Mouse (Mus musculus): ENCODE measurements around the gene Kcnn1.

Kcnn1 gene

DNA sequence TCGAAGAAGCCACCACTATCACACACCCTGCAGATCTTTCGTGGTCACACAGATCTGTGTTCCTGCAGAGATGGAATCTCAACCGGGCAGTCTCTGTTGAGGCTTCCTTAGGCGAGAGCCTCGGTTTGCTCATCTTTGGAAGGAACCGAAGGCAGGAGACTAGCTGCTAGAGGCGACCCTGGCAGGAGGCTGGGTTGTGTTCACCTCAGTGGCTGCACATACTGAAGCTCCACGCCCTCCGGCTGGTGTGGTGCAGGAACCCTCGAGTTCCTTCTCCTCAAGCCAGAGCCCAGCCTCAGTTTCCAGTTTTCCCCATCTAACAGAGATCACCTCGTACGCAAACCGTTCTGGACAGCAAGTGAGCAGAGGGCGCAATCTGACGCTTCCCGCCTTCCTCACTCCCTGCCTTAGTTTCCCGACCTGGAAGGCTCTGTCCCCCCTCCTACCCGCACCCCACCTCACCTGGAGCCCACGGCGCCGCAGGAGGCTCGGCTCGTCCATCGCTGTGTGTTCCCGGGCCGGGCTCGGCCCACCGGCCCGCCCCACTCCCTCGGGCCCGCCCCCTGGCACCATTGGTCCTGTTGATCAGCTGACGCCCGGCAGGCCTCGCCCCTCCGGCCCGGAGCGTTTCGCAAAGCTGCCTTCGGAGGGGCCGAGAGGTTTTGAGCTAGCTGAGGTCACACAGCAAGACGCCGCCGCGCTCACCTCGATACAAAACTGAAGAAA, 58.4 kb downstream of the Kcnn1 start, which contains the start of gene Mast3:
Gene Mast3 (minus strand): TSS at position 574 of the 726 bp plus-strand sequence.
- in situ Hi-C loops (cut with MboI; ENCODE audit: low pct_unique_long_range_greater_than_20kb in 1 of 2, low sequenced_read_pairs in 2 of 2, unreplicated experiment in 1 of 2) = no loop called here

DNA sequence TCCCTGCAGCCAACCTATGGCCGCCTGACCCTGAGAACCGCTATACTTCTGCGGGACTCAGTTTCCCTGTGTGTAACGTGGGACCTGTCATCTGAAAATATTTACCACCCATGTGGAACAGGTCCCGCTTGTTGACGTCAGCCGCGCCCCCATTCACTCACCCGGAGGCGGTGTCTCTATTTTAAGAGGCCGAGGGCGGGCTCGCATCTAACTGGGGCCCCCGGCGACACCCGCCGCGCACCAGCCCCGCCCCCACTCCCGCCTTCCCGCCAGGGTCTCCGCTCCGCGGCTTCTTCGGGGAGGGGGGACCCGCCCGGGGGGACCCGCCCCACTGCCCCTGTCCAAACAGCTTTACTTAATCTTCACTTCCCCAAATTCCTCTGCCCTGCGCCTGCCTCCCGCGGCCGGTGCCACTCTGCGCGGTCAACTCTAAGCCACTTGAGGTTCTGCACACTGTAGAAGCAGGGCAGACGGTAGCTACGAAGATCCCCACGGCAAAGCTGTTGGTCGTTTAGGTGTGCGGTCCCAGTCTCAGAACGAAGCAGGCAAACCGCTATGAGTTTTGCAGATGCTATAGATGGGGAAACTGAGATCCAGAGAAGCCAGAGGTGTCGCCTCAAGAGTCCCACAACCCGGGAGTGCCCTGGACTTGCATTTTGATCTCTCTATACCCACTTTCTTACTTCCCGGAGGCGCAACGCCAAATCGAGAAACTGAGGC, 59.1 kb downstream of the Kcnn1 start:
- in situ Hi-C loops (cut with MboI; ENCODE audit: low pct_unique_long_range_greater_than_20kb in 1 of 2, low sequenced_read_pairs in 2 of 2, unreplicated experiment in 1 of 2) = no loop called here

DNA sequence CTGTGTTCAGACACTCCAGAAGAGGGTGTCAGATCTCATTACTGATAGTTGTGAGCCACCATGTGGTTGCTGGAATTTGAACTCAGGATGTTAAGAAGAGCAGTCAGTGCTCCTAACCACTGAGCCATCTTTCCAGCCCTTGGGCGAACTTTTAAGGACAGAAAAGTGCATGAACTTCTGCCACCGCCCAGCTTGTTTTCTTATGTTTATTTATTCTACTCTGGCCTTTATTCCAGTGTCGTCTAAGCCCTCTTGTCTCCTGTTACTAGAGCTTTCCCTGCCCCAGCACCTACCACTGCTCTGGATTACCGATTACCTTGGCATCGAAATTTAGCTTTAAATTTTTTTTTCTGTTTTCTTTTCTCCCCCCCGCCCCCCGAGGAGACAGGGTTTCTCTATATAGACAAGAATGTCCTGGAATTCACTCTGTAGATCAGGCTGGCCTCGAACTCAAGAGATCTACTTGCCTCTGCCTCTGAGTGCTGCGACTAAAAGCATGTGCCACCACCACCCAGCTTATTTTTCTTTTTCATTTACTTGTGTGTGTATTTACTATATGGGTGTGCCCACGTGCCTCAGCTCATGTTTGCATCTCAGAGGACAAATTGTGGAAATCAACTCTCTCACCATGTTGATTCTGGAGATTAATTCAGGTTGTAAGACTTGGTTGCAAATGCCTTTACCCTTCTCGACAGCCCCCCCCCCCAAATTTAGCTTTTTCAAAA, 60.1 kb downstream of the Kcnn1 start:
- in situ Hi-C loops (cut with MboI; ENCODE audit: low pct_unique_long_range_greater_than_20kb in 1 of 2, low sequenced_read_pairs in 2 of 2, unreplicated experiment in 1 of 2) = no loop called here

DNA sequence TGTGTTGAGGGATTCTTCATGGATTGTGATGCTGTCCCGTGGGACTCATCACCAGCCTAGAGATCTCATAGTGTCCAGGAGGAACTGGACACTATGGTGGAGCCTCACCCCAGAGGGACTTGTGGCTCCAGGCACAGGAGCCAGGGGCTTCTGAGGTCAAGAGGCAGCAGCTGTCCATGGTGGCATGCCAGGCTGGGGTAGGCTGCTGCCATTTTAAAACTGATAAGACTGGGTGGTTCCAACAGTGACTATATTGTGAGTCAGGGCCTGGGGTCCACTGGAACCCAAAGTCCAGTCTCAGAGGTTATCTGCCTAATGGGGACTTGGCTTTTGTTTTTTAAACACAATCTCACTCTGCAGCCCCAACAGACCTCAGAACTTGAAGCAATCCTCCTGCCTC, 61.2 kb downstream of the Kcnn1 start:
- in situ Hi-C loops (cut with MboI; ENCODE audit: low pct_unique_long_range_greater_than_20kb in 1 of 2, low sequenced_read_pairs in 2 of 2, unreplicated experiment in 1 of 2) = no loop called here

DNA sequence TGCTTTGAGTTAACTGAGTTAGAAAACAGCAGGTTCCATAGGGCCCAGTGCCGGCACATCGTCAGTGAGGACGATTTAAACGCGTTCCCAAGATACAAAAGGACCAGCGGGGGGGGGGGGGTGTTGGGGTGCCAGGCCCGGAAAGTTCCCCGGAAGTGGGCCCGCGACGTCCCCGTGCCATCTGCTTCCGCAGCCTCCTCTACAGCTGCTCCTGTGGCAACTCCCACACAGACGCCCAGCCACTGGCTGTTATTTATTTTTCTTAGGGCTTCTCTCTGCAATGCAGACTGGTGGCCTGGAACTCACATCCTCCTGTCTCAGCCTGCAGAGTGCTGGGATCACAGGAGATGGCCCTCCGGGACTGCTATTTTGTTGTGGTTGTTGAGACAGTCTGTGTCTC, 61.9 kb downstream of the Kcnn1 start:
- in situ Hi-C loops (cut with MboI; ENCODE audit: low pct_unique_long_range_greater_than_20kb in 1 of 2, low sequenced_read_pairs in 2 of 2, unreplicated experiment in 1 of 2) = no loop called here

DNA sequence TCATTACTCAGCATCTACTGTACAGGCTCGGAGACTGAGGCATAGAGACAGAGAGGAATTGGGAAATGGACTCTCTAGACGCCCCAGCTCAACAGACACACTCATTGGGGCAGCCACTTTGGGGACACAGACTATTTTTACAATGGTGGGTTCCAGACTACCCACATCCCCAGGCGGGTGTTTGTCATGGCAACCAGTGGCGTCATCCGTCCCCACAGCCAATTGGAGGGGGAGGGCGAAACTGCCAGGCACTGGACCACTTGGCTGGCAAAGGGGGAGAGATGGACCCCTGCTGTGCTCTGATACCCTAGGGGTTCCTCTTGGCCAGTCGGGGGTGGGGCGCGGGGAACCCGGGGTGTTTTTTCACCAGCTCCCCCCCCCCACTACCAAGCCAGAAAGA, 62.4 kb downstream of the Kcnn1 start:
- in situ Hi-C loops (cut with MboI; ENCODE audit: low pct_unique_long_range_greater_than_20kb in 1 of 2, low sequenced_read_pairs in 2 of 2, unreplicated experiment in 1 of 2) = no loop called here

DNA sequence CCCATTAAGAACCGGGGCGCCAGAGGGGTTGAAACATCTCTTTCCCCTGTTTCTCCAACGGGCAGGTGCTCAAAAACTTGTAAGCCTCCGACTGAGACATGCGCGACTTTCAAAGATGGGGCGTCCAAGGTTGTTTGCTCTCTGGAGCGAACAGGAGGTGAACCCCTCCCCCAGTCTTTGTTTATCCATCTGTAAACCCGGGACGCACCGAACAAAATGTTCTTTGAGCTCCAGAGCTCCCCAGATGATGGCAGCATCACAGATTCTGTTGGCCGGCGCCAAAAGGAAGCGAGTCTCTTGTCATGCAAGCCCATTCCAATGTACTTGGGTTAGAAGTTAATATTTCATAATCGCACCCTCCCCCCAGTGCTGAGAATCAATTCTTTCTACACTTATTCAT, 64.8 kb downstream of the Kcnn1 start:
- in situ Hi-C loops (cut with MboI; ENCODE audit: low pct_unique_long_range_greater_than_20kb in 1 of 2, low sequenced_read_pairs in 2 of 2, unreplicated experiment in 1 of 2) = no loop called here

DNA sequence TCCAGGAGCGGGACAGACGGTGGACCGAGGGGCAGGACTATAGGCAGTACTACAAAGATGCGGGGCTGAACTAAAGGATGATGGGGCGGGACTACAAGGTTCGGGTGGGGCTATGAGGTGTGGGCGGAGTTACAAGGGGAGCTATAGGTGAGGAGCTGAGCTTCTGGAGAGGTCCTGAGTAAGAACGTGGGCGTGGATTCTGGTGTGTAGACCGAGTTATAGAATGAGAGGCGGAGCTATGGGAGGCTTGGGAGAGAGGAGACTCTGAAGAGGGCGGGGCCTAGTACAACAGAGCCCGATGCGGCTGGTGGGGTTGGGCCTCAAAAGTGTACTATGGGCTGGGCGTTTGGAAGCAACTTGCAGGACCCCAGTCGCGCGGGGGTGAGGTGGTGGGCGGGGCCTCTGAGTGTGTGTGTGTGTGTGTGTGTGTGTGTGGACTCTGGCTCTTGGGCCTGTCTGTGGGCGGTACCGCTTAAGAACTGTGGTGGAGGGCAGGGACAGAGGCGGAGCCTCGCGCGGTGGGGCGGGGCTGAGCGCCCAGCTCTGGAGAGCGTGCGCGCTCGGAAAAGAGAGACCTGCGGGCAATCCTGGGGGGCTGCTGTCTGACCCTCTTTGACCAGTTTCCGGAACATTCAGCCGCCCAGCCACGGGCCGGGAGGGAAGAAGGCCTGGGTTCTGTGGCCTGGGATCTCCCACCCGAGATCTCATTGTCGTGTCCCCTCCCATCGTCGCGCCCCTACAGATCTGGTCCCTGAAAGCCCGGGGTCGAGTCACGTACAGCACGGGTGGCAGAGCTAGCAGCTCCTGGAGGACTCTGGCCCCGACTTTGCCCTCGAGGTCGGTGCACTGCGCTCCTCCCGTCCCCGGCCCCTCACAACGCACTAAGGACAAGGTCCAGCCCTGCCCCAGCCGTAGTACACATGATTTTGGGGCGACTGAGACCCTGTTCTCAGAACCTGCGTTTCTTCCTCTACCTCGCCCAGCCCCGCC, 65.7 kb downstream of the Kcnn1 start:
- in situ Hi-C loops (cut with MboI; ENCODE audit: low pct_unique_long_range_greater_than_20kb in 1 of 2, low sequenced_read_pairs in 2 of 2, unreplicated experiment in 1 of 2) = no loop called here

DNA sequence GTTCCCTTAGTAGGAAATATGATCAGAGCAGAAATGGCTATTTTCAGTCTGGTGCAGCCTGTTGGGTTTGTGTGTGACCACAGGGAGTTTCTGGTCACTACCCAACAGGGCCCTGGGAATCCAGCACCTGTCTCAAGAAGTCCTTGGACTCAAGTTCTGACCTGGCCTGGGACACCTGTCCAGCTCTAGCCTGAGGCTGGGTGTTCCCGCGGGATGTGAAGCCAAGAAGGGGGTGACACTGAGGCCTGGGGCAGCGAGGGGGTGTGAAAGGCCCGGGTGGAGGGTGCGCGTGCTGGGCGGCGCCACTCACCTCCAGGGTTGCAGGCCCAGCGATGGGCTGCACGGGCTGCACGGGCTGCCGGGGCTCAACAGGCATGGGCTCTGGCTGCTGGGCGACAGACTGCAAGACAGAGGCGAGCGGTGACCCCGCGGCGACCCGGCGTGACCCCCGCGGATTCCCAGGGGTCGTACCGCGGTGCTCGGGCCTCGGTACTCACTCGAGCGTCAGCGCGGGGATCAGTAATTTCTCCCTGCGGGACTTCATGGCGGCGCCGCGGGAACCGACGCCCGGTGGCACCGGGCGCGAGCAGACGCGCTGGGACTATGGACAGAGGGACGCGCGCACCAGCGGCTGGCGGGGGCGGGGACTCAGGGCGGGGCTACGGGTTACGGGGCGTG, 66.5 kb downstream of the Kcnn1 start:
- in situ Hi-C loops (cut with MboI; ENCODE audit: low pct_unique_long_range_greater_than_20kb in 1 of 2, low sequenced_read_pairs in 2 of 2, unreplicated experiment in 1 of 2) = no loop called here

DNA sequence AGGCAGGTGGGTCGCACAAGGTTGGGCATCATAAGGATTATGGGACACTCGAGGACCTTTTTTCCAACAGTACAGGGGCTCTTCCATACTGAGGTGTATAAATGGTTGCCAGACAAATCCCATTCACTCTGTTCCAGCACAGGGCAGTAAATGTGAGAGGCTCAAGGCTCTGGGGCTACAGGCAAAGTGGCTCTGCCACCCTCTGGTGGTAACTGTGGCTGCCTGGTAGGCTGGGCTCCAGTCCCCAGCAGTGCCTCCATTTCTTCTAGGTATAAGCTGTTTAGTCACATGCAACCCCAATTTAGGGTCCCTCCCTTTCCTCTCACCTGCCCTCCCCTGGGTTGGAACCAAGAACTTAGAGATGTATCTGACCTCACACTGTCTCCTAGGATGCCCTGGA, 67.7 kb downstream of the Kcnn1 start:
- in situ Hi-C loops (cut with MboI; ENCODE audit: low pct_unique_long_range_greater_than_20kb in 1 of 2, low sequenced_read_pairs in 2 of 2, unreplicated experiment in 1 of 2) = no loop called here

DNA sequence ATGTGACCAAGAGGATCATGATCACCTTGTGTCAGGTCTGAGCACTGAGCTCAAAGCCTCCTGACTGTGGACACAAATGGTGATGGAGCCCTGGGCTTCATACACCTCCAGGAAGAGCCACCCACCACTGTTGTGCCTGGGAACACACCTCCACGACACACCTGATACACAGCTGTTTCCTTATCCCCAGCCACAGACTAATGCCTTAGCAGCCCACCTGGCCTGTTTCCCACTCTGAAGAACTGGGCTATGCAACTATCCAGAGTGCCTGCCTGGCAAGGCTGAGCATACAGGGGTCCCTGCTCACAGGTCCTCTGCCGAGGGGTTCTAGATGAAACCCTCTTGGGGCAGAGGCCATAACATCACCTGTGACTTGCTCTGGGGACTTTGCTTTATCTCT, 68.8 kb downstream of the Kcnn1 start:
- in situ Hi-C loops (cut with MboI; ENCODE audit: low pct_unique_long_range_greater_than_20kb in 1 of 2, low sequenced_read_pairs in 2 of 2, unreplicated experiment in 1 of 2) = no loop called here

DNA sequence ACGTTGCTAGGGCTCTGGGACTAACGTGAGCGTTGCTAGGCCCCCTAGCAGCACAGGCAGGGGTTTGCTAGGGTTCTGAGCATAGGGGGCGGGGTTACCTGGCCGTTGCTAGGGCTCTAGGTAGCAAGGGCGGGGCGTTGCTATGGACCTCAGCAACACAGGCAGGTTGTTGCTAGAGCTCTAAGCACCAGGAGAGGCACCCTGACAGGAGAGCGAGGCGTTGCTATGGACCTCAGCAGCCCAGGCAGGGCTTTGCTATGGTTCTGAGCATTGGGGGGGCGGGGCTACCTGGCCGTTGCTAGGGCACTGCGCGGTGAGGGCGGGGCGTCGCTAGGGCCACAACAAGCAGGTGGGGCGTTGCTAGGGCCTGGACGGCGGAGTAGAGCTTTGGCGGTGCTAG, 70.4 kb downstream of the Kcnn1 start:
- in situ Hi-C loops (cut with MboI; ENCODE audit: low pct_unique_long_range_greater_than_20kb in 1 of 2, low sequenced_read_pairs in 2 of 2, unreplicated experiment in 1 of 2) = no loop called here

All from mouse embryonic stem cell (cell line).